14 mouse cellular contexts compared by ENCODE assay signal in the genomic region with DNA sequence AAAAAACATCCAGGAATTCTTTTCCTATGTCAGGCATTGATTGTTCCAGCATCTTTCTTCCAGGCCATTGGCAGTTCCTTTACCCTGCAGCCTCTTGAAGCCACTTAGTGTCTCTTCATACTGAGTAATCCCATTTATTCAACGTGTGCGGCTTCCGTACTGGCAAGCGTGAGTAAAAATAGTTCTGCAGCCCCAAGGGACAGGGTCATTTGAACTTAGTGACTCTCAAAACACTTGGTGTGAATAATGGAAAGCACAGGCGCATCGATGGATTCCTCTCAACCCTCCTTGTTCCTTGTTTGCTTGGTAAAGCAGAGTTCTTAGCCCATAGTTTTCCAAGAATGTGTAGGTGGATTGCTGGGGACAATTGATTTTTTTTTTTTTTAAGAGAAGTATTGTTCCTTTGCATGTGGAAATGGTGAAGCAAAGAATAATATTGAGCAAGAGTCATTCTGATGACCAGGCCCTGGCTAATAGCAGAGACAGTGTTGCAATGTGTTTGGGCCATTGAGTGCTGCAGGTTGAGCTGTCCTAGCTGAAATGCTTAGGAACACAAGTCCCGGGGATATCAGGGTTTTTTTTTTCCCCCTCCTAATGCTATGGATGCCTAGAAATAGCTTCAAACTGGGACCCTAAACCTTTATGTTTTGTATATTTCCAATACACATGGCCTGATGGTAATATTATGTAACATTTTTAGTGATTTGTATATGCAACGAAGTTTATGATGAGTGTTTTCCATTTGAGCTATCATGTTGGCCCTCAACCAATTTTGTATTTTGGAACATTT.
DNase-seq lines count a peak whose midpoint lies in the region; ATAC-seq and TF ChIP-seq lines count a peak whose summit lies in the region.
"Had no signal": no experiment of that assay in that cellular context is flagged by ENCODE, and none has a peak within 500 bp of the region (broad histone marks: within the 10 kb centered on the region; RNA-seq: fewer than 3 reads in every experiment).

No protein-coding gene starts in this region.

- H3K4me3 ChIP-seq in lung, embryonic 14.5 days (ENCODE audit: low read depth, low read length) = no peak overlapping the region
- H3K4me3 ChIP-seq in lung, adult 2 months (replicated peaks; ENCODE audit: extremely low read depth, low read depth, low read length) = no peak overlapping the region
- no peak overlapping the region for H3K4me3 ChIP-seq in embryonic facial prominence, embryonic 14.5 days (ENCODE audit: low read depth, low read length)
- no peak overlapping the region for H3K4me3 ChIP-seq in liver, embryonic 16.5 days (ENCODE audit: low read depth, low read length)
- H3K4me3 ChIP-seq: embryonic facial prominence, embryonic 12.5 days; heart, embryonic 15.5 days; myocyte had no signal

- no peak for TF ChIP-seq POLR2A in lung, adult 2 months (IDR thresholded peaks at IDR 0.05; ENCODE audit: borderline replicate concordance, extremely low read depth, low read depth, low read length)

- 0 out of 2 replicates have a peak, but pooled peaks cover 3% of the 10 kb centered on the region for H3K4me1 ChIP-seq in lung, embryonic 14.5 days (ENCODE audit: insufficient read depth)
- H3K4me1 ChIP-seq in lung, adult 2 months (ENCODE audit: control insufficient read depth, insufficient read depth, low read length) = no peaks in the 10 kb centered on the region
- H3K4me1 ChIP-seq in embryonic facial prominence, embryonic 14.5 days (ENCODE audit: control insufficient read depth, insufficient read depth, low read length) = no peaks in the 10 kb centered on the region
- peaks cover 51% of the 10 kb centered on the region for H3K4me1 ChIP-seq in liver, embryonic 16.5 days (ENCODE audit: control insufficient read depth, low read depth, low read length)
- H3K4me1 ChIP-seq: embryonic facial prominence, embryonic 12.5 days had no signal

- intact Hi-C loops in left cerebral cortex, postnatal 25 days (cut with DNase I) = no loop called here

- H3K36me3 ChIP-seq in lung, embryonic 14.5 days (ENCODE audit: insufficient read depth) = no peaks in the 10 kb centered on the region
- H3K36me3 ChIP-seq in embryonic facial prominence, embryonic 14.5 days (ENCODE audit: control insufficient read depth, insufficient read depth, low read length) = no peaks in the 10 kb centered on the region
- no peaks in the 10 kb centered on the region for H3K36me3 ChIP-seq in liver, embryonic 16.5 days (ENCODE audit: control insufficient read depth, insufficient read depth)
- H3K36me3 ChIP-seq: embryonic facial prominence, embryonic 12.5 days; heart, embryonic 15.5 days had no signal

- ATAC-seq in lung, embryonic 14.5 days (ENCODE audit: insufficient read depth) = no peak
- no peak for ATAC-seq in embryonic facial prominence, embryonic 14.5 days (ENCODE audit: low read depth)
- ATAC-seq in liver, embryonic 16.5 days (ENCODE audit: low read depth) = no peak; the same call in 1 of the 2 replicates

- no peak overlapping the region for H3K9ac ChIP-seq in lung, embryonic 14.5 days
- no peak overlapping the region for H3K9ac ChIP-seq in embryonic facial prominence, embryonic 14.5 days (ENCODE audit: low read depth, low read length)
- H3K9ac ChIP-seq in liver, embryonic 16.5 days (ENCODE audit: low read depth, low read length) = no peak overlapping the region
- H3K9ac ChIP-seq: embryonic facial prominence, embryonic 12.5 days; heart, embryonic 15.5 days had no signal

- no peak overlapping the region for H3K4me2 ChIP-seq in lung, embryonic 14.5 days
- no peak overlapping the region for H3K4me2 ChIP-seq in embryonic facial prominence, embryonic 14.5 days (ENCODE audit: low read depth, low read length)
- H3K4me2 ChIP-seq in liver, embryonic 16.5 days (ENCODE audit: low read depth, low read length) = no peak overlapping the region
- H3K4me2 ChIP-seq: embryonic facial prominence, embryonic 12.5 days; heart, embryonic 15.5 days had no signal

- no peak for TF ChIP-seq CTCF in lung, embryonic 14.5 days (IDR thresholded peaks at IDR 0.05; ENCODE audit: low read depth)
- no peak for TF ChIP-seq CTCF in lung, adult 2 months (IDR thresholded peaks at IDR 0.05; ENCODE audit: insufficient read depth, low read length)

- peak; percentile 49 for DNase-seq in adrenal gland, postnatal 10 days
- DNase-seq in adrenal gland, postnatal 4 days (ENCODE audit: low spot score in 2 of 2) = no peak
- peak; percentile 22 for DNase-seq in lung, embryonic 14.5 days
- DNase-seq in lung, adult 2 months = no peak
- peak; percentile 28 for DNase-seq in embryonic facial prominence, embryonic 14.5 days (ENCODE audit: low spot score)
- DNase-seq in layer of hippocampus, adult 8-10 months (ENCODE audit: low spot score in 2 of 2) = no peak
- no peak for DNase-seq in left cerebral cortex, postnatal 25 days (ENCODE audit: low spot score in 2 of 2)
- DNase-seq: B cell, adult 2 months; kidney, adult 8-10 months; thymus, postnatal 14 days had no signal

- H3K9me3 ChIP-seq in lung, embryonic 14.5 days (ENCODE audit: low read depth, low read length) = no peaks in the 10 kb centered on the region
- no peaks in the 10 kb centered on the region for H3K9me3 ChIP-seq in embryonic facial prominence, embryonic 14.5 days (ENCODE audit: control insufficient read depth, low read length)
- H3K9me3 ChIP-seq in liver, embryonic 16.5 days (replicated peaks; ENCODE audit: control insufficient read depth, low read length) = no peaks in the 10 kb centered on the region; the same call in 1 of the 2 replicates
- H3K9me3 ChIP-seq: embryonic facial prominence, embryonic 12.5 days; heart, embryonic 15.5 days had no signal

- H3K27me3 ChIP-seq in lung, embryonic 14.5 days (ENCODE audit: insufficient read depth, low read length) = no peaks in the 10 kb centered on the region
- H3K27me3 ChIP-seq in embryonic facial prominence, embryonic 14.5 days (replicated peaks; ENCODE audit: control insufficient read depth, insufficient read depth, low read length) = no peaks in the 10 kb centered on the region
- no peaks in the 10 kb centered on the region for H3K27me3 ChIP-seq in liver, embryonic 16.5 days (ENCODE audit: control insufficient read depth, insufficient read depth, low read depth, low read length)
- H3K27me3 ChIP-seq: embryonic facial prominence, embryonic 12.5 days; heart, embryonic 15.5 days had no signal

- WGBS in lung, embryonic 14.5 days = 64% methylated on average over 8 of the region's 8 CpGs
- 59% methylated on average over 8 of the region's 8 CpGs for WGBS in lung, adult 2 months
- 37% methylated on average over 8 of the region's 8 CpGs for WGBS in embryonic facial prominence, embryonic 14.5 days
- 73% methylated on average over 8 of the region's 8 CpGs for WGBS in liver, embryonic 16.5 days (ENCODE audit: insufficient replicate concordance)

- H3K27ac ChIP-seq in lung, embryonic 14.5 days (ENCODE audit: low read depth) = no peak overlapping the region
- H3K27ac ChIP-seq in embryonic facial prominence, embryonic 14.5 days (replicated peaks; ENCODE audit: low read depth, low read length) = no peak overlapping the region
- H3K27ac ChIP-seq in liver, embryonic 16.5 days (ENCODE audit: low read length) = peak overlapping the region; percentile 31; the same call in 1 of the 2 replicates
- H3K27ac ChIP-seq: embryonic facial prominence, embryonic 12.5 days; heart, embryonic 15.5 days had no signal

Comparison
In these comparisons a context has a peak if more than half of its experiments do, and no peak if none do; other contexts are left out.
1. DNase-seq: peak in adrenal gland, postnatal 10 days (single experiment), lung, embryonic 14.5 days (single experiment) and embryonic facial prominence, embryonic 14.5 days (single experiment); none in adrenal gland, postnatal 4 days (0 of 2), lung, adult 2 months (single experiment), layer of hippocampus, adult 8-10 months (0 of 2) and left cerebral cortex, postnatal 25 days (0 of 2).